Mouse (Mus musculus): ENCODE measurements around the gene Ndufaf8.

- TF ChIP-seq POLR2A (IDR thresholded peaks at IDR 0.05; ENCODE audit: low read depth, low read length) (no peak), CTCF (IDR thresholded peaks at IDR 0.05; ENCODE audit: borderline replicate concordance, insufficient read depth, low read length) (no peak)
These were observed 15.9 kb downstream of the Ndufaf8 start for GRCm38 (mm10) chr11:120114488-120115215.
